Mouse (Mus musculus): Measurements from ENCODE around the gene Coq9. TPM values are rescaled to one million over a fixed set of nuclear protein-coding genes. Genes with fewer than 3 reads are reported as not detected.

The Coq9 gene
- total RNA-seq, 2 experiments from 2014 or later: 536 to 626 TPM

- DNase-seq: no peak
These were observed 26.0 kb downstream of the Coq9 start for GRCm38 (mm10) chr8:94863897-94864673.

GRCm38 (mm10) chr8:94865292-94865691 is 27.2 kb downstream of the Coq9 start:
- intact Hi-C loops (cut with DNase I): no loop called here
- no peak for DNase-seq

More at GRCm38 (mm10) chr8:94863897-94864673, 26.0 kb downstream of the Coq9 start:
- intact Hi-C loops (cut with DNase I): no loop called here

GRCm38 (mm10) chr8:94866921-94867320 is 28.8 kb downstream of the Coq9 start:
- intact Hi-C loops (cut with DNase I): no loop called here

GRCm38 (mm10) chr8:94869146-94869545 is 31.0 kb downstream of the Coq9 start:
- intact Hi-C loops (cut with DNase I): no loop called here
- DNase-seq: no peak

More at GRCm38 (mm10) chr8:94866921-94867320, 28.8 kb downstream of the Coq9 start:
- no peak for DNase-seq

- DNase-seq: no peak
- intact Hi-C loops (cut with DNase I): loop anchor here (5.0 kb wide), 1 partner anchor 132 kb away; no protein-coding TSS in a partner anchor
These were observed 31.9 kb downstream of the Coq9 start for GRCm38 (mm10) chr8:94870003-94870402.

- DNase-seq: peak; percentile 26 to 39
- intact Hi-C loops (cut with DNase I): loop anchor here (5.0 kb wide), 1 partner anchor 132 kb away; no protein-coding TSS in a partner anchor
These were observed 32.5 kb downstream of the Coq9 start for GRCm38 (mm10) chr8:94870474-94871107.

GRCm38 (mm10) chr8:94871108-94871894 is 33.2 kb downstream of the Coq9 start:
- intact Hi-C loops (cut with DNase I): loop anchor here (5.0 kb wide), 1 partner anchor 131 kb away; no protein-coding TSS in a partner anchor
- DNase-seq: peak; percentile 60 to 69

- no peak for DNase-seq
- intact Hi-C loops (cut with DNase I): loop anchor here (1.0 to 5.0 kb wide), 2 partner anchors 13 to 130 kb away; no protein-coding TSS in a partner anchor
These were observed 34.0 kb downstream of the Coq9 start for GRCm38 (mm10) chr8:94872156-94872555.

- intact Hi-C loops (cut with DNase I): loop anchor here (1.0 to 5.0 kb wide), 2 partner anchors 13 to 130 kb away; no protein-coding TSS in a partner anchor
- no peak for DNase-seq
These were observed 34.5 kb downstream of the Coq9 start for GRCm38 (mm10) chr8:94872576-94872975.

GRCm38 (mm10) chr8:94874358-94874757 is 36.2 kb downstream of the Coq9 start:
- DNase-seq: peak; percentile 80 to 81
- intact Hi-C loops (cut with DNase I): loop anchor here (1.0 to 5.0 kb wide), 2 partner anchors 34 to 128 kb away; no protein-coding TSS in a partner anchor

GRCm38 (mm10) chr8:94875096-94875870 is 37.2 kb downstream of the Coq9 start:
- DNase-seq: peak; percentile 20 to 38
- intact Hi-C loops (cut with DNase I): loop anchor here (1.0 kb wide), 1 partner anchor 30 kb away; no protein-coding TSS in a partner anchor

- DNase-seq: no peak
- intact Hi-C loops (cut with DNase I): loop anchor here (1.0 kb wide), 1 partner anchor 29 kb away; no protein-coding TSS in a partner anchor
These were observed 37.7 kb downstream of the Coq9 start for GRCm38 (mm10) chr8:94875871-94876150.

- intact Hi-C loops (cut with DNase I): no loop called here
- DNase-seq: peak; percentile 92 to 95
These were observed 38.1 kb downstream of the Coq9 start, which contains the start of gene Dok4 for GRCm38 (mm10) chr8:94876197-94876730. Gene Dok4 (minus strand): TSS chr8:94876330.

GRCm38 (mm10) chr8:94876820-94877219 is 38.7 kb downstream of the Coq9 start:
- no peak for DNase-seq
- intact Hi-C loops (cut with DNase I): no loop called here

GRCm38 (mm10) chr8:94880742-94881141 is 42.6 kb downstream of the Coq9 start:
- intact Hi-C loops (cut with DNase I): no loop called here
- no peak for DNase-seq

- intact Hi-C loops (cut with DNase I): no loop called here
- DNase-seq: no peak
These were observed 50.4 kb downstream of the Coq9 start for GRCm38 (mm10) chr8:94888383-94889036.

- DNase-seq: no peak
- intact Hi-C loops (cut with DNase I): no loop called here
These were observed 54.8 kb downstream of the Coq9 start for GRCm38 (mm10) chr8:94892917-94893316.

- intact Hi-C loops (cut with DNase I): no loop called here
- no peak for DNase-seq
These were observed 61.1 kb downstream of the Coq9 start for GRCm38 (mm10) chr8:94899262-94899661.

GRCm38 (mm10) chr8:94900617-94901016 is 62.5 kb downstream of the Coq9 start:
- intact Hi-C loops (cut with DNase I): no loop called here
- peak in 1 of 2 experiments; percentile 42 for DNase-seq

Data from heart, postnatal 36 days (tissue).